Mouse (Mus musculus) ovary, postnatal 14 days (tissue): ENCODE data around the gene Hmgcs1.
A peak's percentile ranks its signal among the peaks of the same experiment; 100 is the strongest.

Experiments
- DNase-seq: peaks from one replicate; pipeline ENCODE4 v3.0.0; 2022; ENCODE audit warnings: low spot score

Hmgcs1 gene

DNA sequence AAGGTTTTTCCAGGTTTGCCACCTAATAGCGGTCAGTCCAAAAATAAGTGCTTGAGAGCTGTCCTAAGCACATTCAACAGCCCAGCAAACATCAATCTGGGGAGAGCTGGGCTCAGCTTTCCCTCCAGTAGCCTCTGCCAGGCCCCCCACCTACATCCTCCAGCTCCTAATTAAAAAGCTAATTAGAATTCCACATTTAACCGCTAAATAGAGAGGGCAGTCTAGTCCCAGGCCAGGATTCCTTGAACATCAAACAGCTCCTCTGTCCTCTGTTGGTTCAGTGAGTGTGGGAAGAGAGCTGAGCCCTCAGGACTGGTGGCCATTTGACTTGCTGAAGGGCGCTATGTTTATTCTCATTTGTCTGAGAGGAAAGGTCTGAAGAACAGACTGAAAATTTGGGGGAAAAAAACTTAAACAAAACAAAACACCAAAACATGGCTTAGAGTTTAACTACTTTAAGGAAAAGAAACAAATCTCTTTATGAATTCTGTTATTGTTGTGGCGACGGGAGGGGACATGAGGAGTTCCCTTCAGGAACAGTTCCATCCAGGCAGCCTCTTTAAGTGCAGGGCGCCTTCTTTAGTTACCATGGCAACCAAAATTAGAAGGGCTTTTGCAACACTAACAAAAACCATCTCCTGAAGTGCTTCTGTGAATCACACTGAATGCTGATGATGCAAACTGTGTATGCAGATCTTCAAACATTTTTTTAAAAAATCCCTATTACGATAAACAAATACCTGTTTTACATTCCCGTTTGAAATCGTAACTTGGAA, 63.9 kb downstream of the Hmgcs1 start:
- DNase-seq: no peak

DNA sequence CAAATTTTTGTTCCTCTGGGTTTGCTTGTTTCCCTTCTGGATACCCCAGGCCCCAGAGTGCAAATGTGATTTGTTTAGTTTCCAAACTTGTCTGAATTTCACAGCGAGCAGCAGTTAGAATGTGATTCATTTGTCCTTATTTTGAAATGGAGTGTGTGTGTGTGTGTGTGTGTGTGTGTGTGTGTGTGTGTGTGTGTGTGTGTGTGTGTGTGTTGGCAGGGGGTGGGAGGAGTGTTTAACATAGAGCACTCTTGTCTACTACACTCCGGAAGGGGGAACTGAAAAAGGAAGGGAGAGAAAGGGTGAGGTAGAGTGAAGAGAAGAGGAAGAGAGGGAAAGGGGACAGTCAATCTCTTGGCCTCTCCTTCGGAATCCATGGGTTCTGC, 64.4 kb downstream of the Hmgcs1 start:
- no peak for DNase-seq

DNA sequence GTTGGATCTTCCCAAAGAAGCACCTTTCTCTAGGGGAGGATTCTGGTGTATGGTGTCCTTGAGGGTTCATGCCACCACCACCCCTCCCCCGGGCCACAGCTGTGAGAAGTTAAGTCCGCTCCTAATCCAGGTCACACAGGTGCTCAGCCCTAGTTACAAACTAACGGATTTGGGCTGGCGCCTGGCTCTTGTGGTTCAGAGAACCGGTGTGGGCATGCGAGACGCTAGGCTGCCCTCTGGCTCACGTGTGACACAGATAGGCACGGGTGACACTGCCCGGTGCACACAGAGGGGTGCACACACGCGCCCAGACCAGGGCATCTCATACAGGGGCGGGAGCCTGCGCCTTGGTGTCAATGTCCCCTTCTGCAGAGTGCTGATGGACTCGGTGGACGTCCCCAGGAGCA, 65.0 kb downstream of the Hmgcs1 start:
- DNase-seq: no peak

DNA sequence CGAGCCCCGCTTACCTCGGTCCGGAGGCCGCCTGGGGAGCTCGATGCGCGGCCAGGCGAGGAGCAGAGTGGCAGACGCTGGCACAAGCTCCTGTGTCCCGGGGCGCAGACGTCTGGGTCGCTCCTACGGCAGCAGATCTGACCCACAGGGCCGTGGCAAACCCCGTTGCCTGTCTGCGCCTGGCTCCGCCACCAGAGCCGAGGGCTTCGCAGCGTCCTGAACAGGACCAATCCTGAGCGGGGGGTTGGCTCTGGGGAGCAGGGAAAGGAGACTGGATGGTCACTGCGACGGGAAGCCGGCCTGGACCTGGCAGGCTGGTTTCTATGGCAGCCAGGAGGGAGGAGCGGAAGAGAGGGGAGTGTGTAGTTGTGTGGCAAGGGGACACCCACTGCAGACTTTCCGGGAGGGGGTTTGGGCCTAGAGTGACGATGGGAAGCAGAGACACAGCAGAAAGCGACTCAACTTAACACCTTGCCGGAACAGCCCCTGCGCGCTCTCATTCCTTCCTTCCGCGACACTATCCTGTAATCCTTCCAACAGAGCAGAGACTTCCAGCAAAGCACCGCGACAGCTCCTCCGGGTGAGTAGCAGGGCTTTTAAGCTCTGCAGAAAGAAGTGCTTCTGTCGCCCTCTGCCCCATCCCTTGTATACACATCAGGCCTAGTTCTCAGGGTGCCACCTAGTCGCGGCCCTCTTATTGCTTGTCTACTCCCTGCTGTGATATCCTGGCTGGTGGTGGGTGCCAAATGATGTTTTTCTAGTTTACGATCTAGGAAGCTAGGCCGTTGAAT, 65.7 kb downstream of the Hmgcs1 start, which contains the start of gene Nim1k:
TSS of gene Nim1k (minus strand) at position 202 of the 791 bp plus-strand sequence.
- peak; percentile 58 for DNase-seq

DNA sequence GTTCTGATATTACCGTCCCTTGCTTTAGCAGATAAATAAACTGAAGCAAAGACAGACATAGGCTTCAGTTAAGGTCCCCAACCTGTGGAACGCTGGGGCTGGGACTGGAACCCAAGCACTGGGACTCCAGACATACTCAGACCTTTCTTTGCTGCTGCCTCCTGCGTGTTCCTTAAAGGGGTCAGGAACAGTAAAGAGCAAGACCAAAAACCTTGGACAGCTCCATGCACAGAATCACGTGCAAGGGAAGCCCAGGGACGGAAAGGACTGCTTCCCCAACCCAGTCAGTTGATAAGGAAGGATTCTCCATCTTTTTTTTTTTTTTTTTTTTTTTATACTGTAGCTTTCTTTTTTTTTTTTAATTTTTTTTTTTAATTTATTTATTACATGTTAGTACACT, 66.7 kb downstream of the Hmgcs1 start:
- no peak for DNase-seq
